Mouse (Mus musculus): ENCODE data around the gene Rps6ka3. TPM values are rescaled to one million over a fixed set of nuclear protein-coding genes. Genes with fewer than 3 reads are reported as not detected.

Rps6ka3 gene
- polyA plus RNA-seq, 1 experiment from 2014 or later: 4.8 TPM

Other genes with a start within 250 kb of the Rps6ka3 start
- gene Eif1ax, start 161.9 kb downstream of the Rps6ka3 start, polyA plus RNA-seq (2015; fragmentation: Nextera tagmentation; extraction: Ambion mirVana): 128 and 139 TPM in 2 replicates
- 1.5 and 2.0 TPM in 2 replicates for gene Map7d2, start 204.3 kb downstream of the Rps6ka3 start, polyA plus RNA-seq (2015; fragmentation: Nextera tagmentation; extraction: Ambion mirVana)